Mouse (Mus musculus) Muller cell, postnatal 12 days (primary cell): ENCODE measurements around the gene Tas2r123.

ENCODE experiments used
- DNase-seq: peaks from one replicate; pipeline ENCODE4 v3.0.0-alpha.2; 2015; ENCODE audit errors: inconsistent ontology term

The Tas2r123 gene

GRCm38 (mm10) chr6:132846842-132847241, at the start of gene Tas2r123:
Tas2r123 (plus strand) TSS chr6:132847142.
- no peak for DNase-seq

GRCm38 (mm10) chr6:132802518-132802917, 44.4 kb upstream of the Tas2r123 start, which contains the start of gene Tas2r117:
Tas2r117 (plus strand) TSS chr6:132802818.
- DNase-seq, result no peak

- DNase-seq, result no peak
Measured at GRCm38 (mm10) chr6:132855138-132855537, 8.2 kb downstream of the Tas2r123 start, which contains the start of gene Tas2r116. Tas2r116 (plus strand) TSS chr6:132855438.

- no peak for DNase-seq
Measured at GRCm38 (mm10) chr6:132867708-132868107, 20.8 kb downstream of the Tas2r123 start, which contains the start of gene Tas2r110. Tas2r110 (plus strand) TSS chr6:132868008.

GRCm38 (mm10) chr6:132892711-132893110, 45.8 kb downstream of the Tas2r123 start, which contains the start of gene Tas2r113:
Tas2r113 (plus strand) TSS chr6:132893011.
- no peak for DNase-seq
